Mouse (Mus musculus): ENCODE data around the gene Rbms1.

GRCm38 (mm10) chr2:60908551-60908950 lies 54.4 kb downstream of the Rbms1 start:
- no peak for TF ChIP-seq GATA1 (IDR thresholded peaks at IDR 0.05; ENCODE audit: low read length)
- TF ChIP-seq TAL1 (IDR thresholded peaks at IDR 0.05; ENCODE audit: low read length): no peak

All from erythroblast, embryonic 14.5 days (primary cell).